Comparison of ENCODE assay signal across 11 mouse cellular contexts in genomic region chr9:67039867-67040266, GRCm38 (mm10). TPM values are rescaled to one million over a fixed set of nuclear protein-coding genes. Genes with fewer than 3 reads are reported as not detected.
DNase-seq lines count a peak whose midpoint lies in the region; ATAC-seq and TF ChIP-seq lines count a peak whose summit lies in the region.
"Had no signal": no experiment of that assay in that cellular context is flagged by ENCODE, and none has a peak within 500 bp of the region (broad histone marks: within the 10 kb centered on the region; RNA-seq: fewer than 3 reads in every experiment).

No protein-coding gene starts in this region.

- no peak overlapping the region for H3K9ac ChIP-seq in lung, embryonic 14.5 days
- H3K9ac ChIP-seq in hindbrain, postnatal 0 days (replicated peaks; ENCODE audit: low read length): no peak overlapping the region
- H3K9ac ChIP-seq in neural tube, embryonic 13.5 days: no peak overlapping the region

- peaks cover 6% of the 10 kb centered on the region; the same call in 1 of the 2 replicates for H3K9me3 ChIP-seq in lung, embryonic 14.5 days (ENCODE audit: low read depth, low read length)
- no peaks in the 10 kb centered on the region for H3K9me3 ChIP-seq in hindbrain, postnatal 0 days (ENCODE audit: low read length)
- H3K9me3 ChIP-seq in neural tube, embryonic 13.5 days: peaks cover 5% of the 10 kb centered on the region; the same call in 1 of the 2 replicates

- peak overlapping the region; percentile 91 for H3K4me3 ChIP-seq in gastrocnemius, adult 2 months
- H3K4me3 ChIP-seq in lung, embryonic 14.5 days (ENCODE audit: low read depth, low read length): no peak overlapping the region
- no peak overlapping the region for H3K4me3 ChIP-seq in hindbrain, postnatal 0 days (ENCODE audit: low read length)
- H3K4me3 ChIP-seq in neural tube, embryonic 13.5 days: no peak overlapping the region

- ATAC-seq in lung, embryonic 14.5 days (ENCODE audit: insufficient read depth): no peak
- ATAC-seq in hindbrain, postnatal 0 days: no peak
- no peak for ATAC-seq in neural tube, embryonic 13.5 days (ENCODE audit: low read depth)

- H3K4me2 ChIP-seq in lung, embryonic 14.5 days: peak overlapping the region; percentile 98
- peak overlapping the region; percentile 56 for H3K4me2 ChIP-seq in hindbrain, postnatal 0 days (ENCODE audit: low read depth, low read length)
- H3K4me2 ChIP-seq in neural tube, embryonic 13.5 days: peak overlapping the region; percentile 75

- DNase-seq in gastrocnemius, adult 2 months: peak; percentile 22
- no peak for DNase-seq in gastrocnemius, postnatal 25 days
- DNase-seq in lung, embryonic 14.5 days: no peak
- no peak for DNase-seq in lung, postnatal 14 days
- no peak for DNase-seq in hindbrain, postnatal 0 days (ENCODE audit: low spot score)
- DNase-seq in cerebellum, adult 11-12 months: no peak
- DNase-seq in Muller cell, postnatal 12 days (ENCODE audit: inconsistent ontology term): no peak
- DNase-seq: kidney, adult 11 months; lung, postnatal 36 days; thymus, postnatal 14 days had no signal

- TF ChIP-seq CTCF in gastrocnemius, adult 2 months (IDR thresholded peaks at IDR 0.05): no peak
- TF ChIP-seq CTCF in lung, embryonic 14.5 days (IDR thresholded peaks at IDR 0.05; ENCODE audit: low read depth): no peak
- TF ChIP-seq CTCF in hindbrain, postnatal 0 days (IDR thresholded peaks at IDR 0.05; ENCODE audit: low read depth): no peak

- peak overlapping the region; percentile 99 for H3K27ac ChIP-seq in gastrocnemius, adult 2 months
- no peak overlapping the region for H3K27ac ChIP-seq in lung, embryonic 14.5 days (ENCODE audit: low read depth)
- no peak overlapping the region for H3K27ac ChIP-seq in hindbrain, postnatal 0 days
- H3K27ac ChIP-seq in neural tube, embryonic 13.5 days (replicated peaks): no peak overlapping the region

- intact Hi-C loops in gastrocnemius, adult 2 months (cut with DNase I): no loop called here

- H3K27me3 ChIP-seq in lung, embryonic 14.5 days (ENCODE audit: insufficient read depth, low read length): no peaks in the 10 kb centered on the region
- no peaks in the 10 kb centered on the region for H3K27me3 ChIP-seq in hindbrain, postnatal 0 days (ENCODE audit: insufficient read depth, low read length)
- H3K27me3 ChIP-seq in neural tube, embryonic 13.5 days: 0 out of 2 replicates have a peak, but pooled peaks cover 3% of the 10 kb centered on the region

- 79% methylated on average over 10 of the region's 10 CpGs for WGBS in lung, embryonic 14.5 days
- WGBS in hindbrain, postnatal 0 days: 39% methylated on average over 10 of the region's 10 CpGs
- WGBS in neural tube, embryonic 13.5 days: 44% methylated on average over 10 of the region's 10 CpGs

- H3K36me3 ChIP-seq in lung, embryonic 14.5 days (ENCODE audit: insufficient read depth): peaks cover 50% of the 10 kb centered on the region
- H3K36me3 ChIP-seq in hindbrain, postnatal 0 days (ENCODE audit: insufficient read depth, low read length): peaks cover 14% of the 10 kb centered on the region
- H3K36me3 ChIP-seq in neural tube, embryonic 13.5 days: peaks cover 18% of the 10 kb centered on the region

- H3K4me1 ChIP-seq in lung, embryonic 14.5 days (ENCODE audit: insufficient read depth): peaks cover 24% of the 10 kb centered on the region
- H3K4me1 ChIP-seq in hindbrain, postnatal 0 days (ENCODE audit: insufficient read depth, low read length): peaks cover 35% of the 10 kb centered on the region; the same call in 1 of the 2 replicates
- H3K4me1 ChIP-seq in neural tube, embryonic 13.5 days (replicated peaks): peaks cover 57% of the 10 kb centered on the region

RNA-seq across cellular contexts. Expression of gene Tpm1, which starts 9.3 kb away (rescaled TPM):
- total RNA-seq in gastrocnemius, adult 2 months (2021): over 10,000 TPM; 18,374 to 28,065 TPM
- over 10,000 TPM; 20,359 to 26,033 TPM for total RNA-seq in gastrocnemius, postnatal 25 days (2021)
- polyA plus RNA-seq in lung, embryonic 14.5 days (2014; fragmentation: Nextera tagmentation; extraction: Ambion mirVana): 635 and 725 TPM in 2 replicates
- total RNA-seq in hindbrain, postnatal 0 days (2014; rRNA removed): 98.8 and 120 TPM in 2 replicates
- 177 and 180 TPM in 2 replicates for polyA plus RNA-seq in hindbrain, postnatal 0 days (2015; fragmentation: Nextera tagmentation; extraction: Ambion mirVana)
- polyA plus RNA-seq in neural tube, embryonic 13.5 days (2015; fragmentation: Nextera tagmentation; extraction: Ambion mirVana): 209 and 261 TPM in 2 replicates

Comparison
In these comparisons a context has a peak if more than half of its experiments do, and no peak if none do; other contexts are left out.
1. RNA of gene Tpm1, which starts 9.3 kb away (total RNA-seq): 18,374 to 28,065 TPM in gastrocnemius, adult 2 months and 20,359 to 26,033 TPM in gastrocnemius, postnatal 25 days; 98.8 to 120 TPM in hindbrain, postnatal 0 days; every median in the first group is over 100 times any median in the second.
2. Peak in every context shown above with its lines, with median percentiles within 50 percentile points of each other: H3K4me2 ChIP-seq.